Mouse (Mus musculus) MEL (cell line): ENCODE measurements around the gene Gm8797. TPM values are rescaled to one million over a fixed set of nuclear protein-coding genes. Genes with fewer than 3 reads are reported as not detected.
"Not testable (repeated sequence)": the region's sequence is repeated elsewhere in the genome, so short reads cannot be mapped to it uniquely, and the experiment has no call there.

Experiments used
- DNase-seq: peaks from one replicate; pipeline ENCODE4 v3.0.0; 2011; ENCODE audit warnings: low read depth, low spot score
- H3K27ac ChIP-seq: 2 replicates; pipeline ENCODE4 v1.5.1; 2012; ENCODE audit warnings: low read depth, mild to moderate bottlenecking, control low read depth, low read length, moderate library complexity; ENCODE audit not compliant: control insufficient read depth
- H3K27me3 ChIP-seq, 2 experiments: fragments of 150-350 bp in 1 of 2; sonication (generic) in 1 of 2; 2 replicates each; pipeline ENCODE4 v1.6.1; 2012; ENCODE audit warnings: low read length in 2 of 2, mild to moderate bottlenecking in 2 of 2, improper control_type of control experiment in 1 of 2, moderate library complexity in 1 of 2; ENCODE audit not compliant: insufficient read depth in 2 of 2, control insufficient read depth in 1 of 2
- H3K36me3 ChIP-seq, 2 experiments: 2 replicates each; pipeline ENCODE4 v1.6.1; 2012 to 2014; ENCODE audit warnings: low read length in 2 of 2, improper control_type of control experiment in 1 of 2, inconsistent platforms in 1 of 2, mild to moderate bottlenecking in 1 of 2; ENCODE audit not compliant: insufficient read depth in 2 of 2, control insufficient read depth in 1 of 2
- H3K4me1 ChIP-seq, 2 experiments: fragments of 150-350 bp in 1 of 2; sonication (generic) in 1 of 2; 2 replicates each; pipeline ENCODE4 v1.6.1; 2012; ENCODE audit warnings: low read length in 2 of 2, improper control_type of control experiment in 1 of 2, mild to moderate bottlenecking in 1 of 2; ENCODE audit not compliant: insufficient read depth in 2 of 2, control insufficient read depth in 1 of 2
- H3K4me3 ChIP-seq, 2 experiments: fragments of 150-350 bp in 1 of 2; sonication (generic) in 1 of 2; 2 replicates each; pipeline ENCODE4 v1.5.1; 2012; ENCODE audit warnings: low read depth in 2 of 2, low read length in 2 of 2, mild to moderate bottlenecking in 2 of 2, moderate library complexity in 2 of 2, control low read depth in 1 of 2, improper control_type of control experiment in 1 of 2; ENCODE audit not compliant: control insufficient read depth in 1 of 2, insufficient read depth in 1 of 2
- H3K79me2 ChIP-seq: 2 replicates; pipeline ENCODE4 v1.6.1; 2012; ENCODE audit warnings: mild to moderate bottlenecking, low read length, moderate library complexity; ENCODE audit not compliant: control insufficient read depth, poor library complexity, insufficient read depth
- H3K9ac ChIP-seq: 2 replicates; pipeline ENCODE4 v1.6.1; 2012; ENCODE audit warnings: low read depth, mild to moderate bottlenecking, control low read depth, low read length, moderate library complexity; ENCODE audit not compliant: control insufficient read depth, poor library complexity, severe bottlenecking
- H3K9me3 ChIP-seq: fragments of 150-350 bp; sonication (generic); replicated peaks from 2 replicates; pipeline ENCODE4 v1.6.1; 2012; ENCODE audit warnings: mild to moderate bottlenecking, low read length, improper control_type of control experiment, moderate library complexity; ENCODE audit not compliant: insufficient read depth
- BHLHE40 ChIP-seq: IDR thresholded peaks from 2 replicates; pipeline ENCODE4 v1.6.1; 2012; ENCODE audit warnings: low read depth, mild to moderate bottlenecking, inconsistent platforms, low read length, improper control_type of control experiment, borderline replicate concordance
- CHD1 ChIP-seq: IDR thresholded peaks from 2 replicates; pipeline ENCODE4 v1.6.1; 2012; ENCODE audit warnings: low read depth, mild to moderate bottlenecking, inconsistent platforms, low read length, improper control_type of control experiment
- CHD2 ChIP-seq: IDR thresholded peaks from 2 replicates; pipeline ENCODE4 v1.6.1; 2011; ENCODE audit warnings: low read length, improper control_type of control experiment
- E2F4 ChIP-seq: IDR thresholded peaks from 2 replicates; pipeline ENCODE4 v1.6.1; 2011; ENCODE audit warnings: low read depth, low read length, improper control_type of control experiment, borderline replicate concordance
- ELF1 ChIP-seq: IDR thresholded peaks from 2 replicates; pipeline ENCODE4 v1.6.1; 2014; ENCODE audit warnings: low read depth, mild to moderate bottlenecking, inconsistent platforms, low read length, improper control_type of control experiment, moderate library complexity
- GATA1 ChIP-seq: IDR thresholded peaks from 2 replicates; pipeline ENCODE4 v1.6.1; 2011; ENCODE audit warnings: low read depth, low read length, improper control_type of control experiment
- HCFC1 ChIP-seq: IDR thresholded peaks from 2 replicates; pipeline ENCODE4 v1.6.1; 2012; ENCODE audit warnings: low read depth, mild to moderate bottlenecking, inconsistent platforms, low read length, improper control_type of control experiment, moderate library complexity
- JUND ChIP-seq: IDR thresholded peaks from 2 replicates; pipeline ENCODE4 v1.6.1; 2011; ENCODE audit warnings: low read depth, mild to moderate bottlenecking, improper control_type of control experiment, low read length
- MAFK ChIP-seq: IDR thresholded peaks from 2 replicates; pipeline ENCODE4 v1.6.1; 2011; ENCODE audit warnings: low read depth, mild to moderate bottlenecking, low read length, improper control_type of control experiment, borderline replicate concordance
- MAZ ChIP-seq: IDR thresholded peaks from 2 replicates; pipeline ENCODE4 v1.6.1; 2012; ENCODE audit warnings: low read depth, mild to moderate bottlenecking, inconsistent platforms, low read length, improper control_type of control experiment
- MEF2A ChIP-seq: IDR thresholded peaks from 2 replicates; pipeline ENCODE4 v1.6.1; 2014; ENCODE audit warnings: low read depth, mild to moderate bottlenecking, inconsistent platforms, low read length, improper control_type of control experiment; ENCODE audit not compliant: poor library complexity, insufficient replicate concordance, severe bottlenecking; ENCODE audit errors: extremely low read depth
- MXI1 ChIP-seq: IDR thresholded peaks from 2 replicates; pipeline ENCODE4 v1.6.1; 2011; ENCODE audit warnings: mild to moderate bottlenecking, low read depth, low read length, improper control_type of control experiment
- MYB ChIP-seq: IDR thresholded peaks from 2 replicates; pipeline ENCODE4 v1.6.1; 2011; ENCODE audit warnings: mild to moderate bottlenecking, low read depth, low read length, improper control_type of control experiment
- MYC ChIP-seq: IDR thresholded peaks from 2 replicates; pipeline ENCODE4 v1.6.1; 2011; ENCODE audit warnings: low read depth, mild to moderate bottlenecking, low read length, improper control_type of control experiment, moderate library complexity
- NELFE ChIP-seq: IDR thresholded peaks from 2 replicates; pipeline ENCODE4 v1.6.1; 2011; ENCODE audit warnings: low read depth, low read length, improper control_type of control experiment
- NRF1 ChIP-seq: IDR thresholded peaks from 2 replicates; pipeline ENCODE4 v1.6.1; 2014; ENCODE audit warnings: low read depth, mild to moderate bottlenecking, inconsistent platforms, low read length, improper control_type of control experiment, moderate library complexity; ENCODE audit not compliant: poor library complexity, insufficient read depth, severe bottlenecking
- POLR2A ChIP-seq, 2 experiments: IDR thresholded peaks; 2 replicates each; pipeline ENCODE4 v1.6.1; 2011 to 2012; ENCODE audit warnings: low read length in 2 of 2, mild to moderate bottlenecking in 2 of 2, control low read depth in 1 of 2, improper control_type of control experiment in 1 of 2, low read depth in 1 of 2, moderate library complexity in 1 of 2; ENCODE audit not compliant: control insufficient read depth in 1 of 2, insufficient read depth in 1 of 2, poor library complexity in 1 of 2
- POLR2AphosphoS5 ChIP-seq: IDR thresholded peaks from 2 replicates; pipeline ENCODE4 v1.6.1; 2012; ENCODE audit warnings: low read depth, borderline replicate concordance, mild to moderate bottlenecking, inconsistent platforms, low read length, moderate library complexity, mixed read lengths
- RAD21 ChIP-seq: IDR thresholded peaks from 2 replicates; pipeline ENCODE4 v1.6.1; 2011; ENCODE audit warnings: mild to moderate bottlenecking, low read depth, low read length, improper control_type of control experiment
- SMC3 ChIP-seq: IDR thresholded peaks from 2 replicates; pipeline ENCODE4 v1.6.1; 2011; ENCODE audit warnings: low read depth, low read length, improper control_type of control experiment
- TAL1 ChIP-seq: IDR thresholded peaks from 2 replicates; pipeline ENCODE4 v1.6.1; 2012; ENCODE audit warnings: mild to moderate bottlenecking, inconsistent platforms, low read length, moderate library complexity, mixed read lengths
- TBP ChIP-seq: IDR thresholded peaks from 2 replicates; pipeline ENCODE4 v1.8.0; 2011; ENCODE audit warnings: low read depth, low read length, improper control_type of control experiment
- USF1 ChIP-seq: IDR thresholded peaks from 2 replicates; pipeline ENCODE4 v1.6.1; 2014; ENCODE audit warnings: low read depth, mild to moderate bottlenecking, inconsistent platforms, low read length, improper control_type of control experiment, moderate library complexity
- USF2 ChIP-seq, 2 experiments: IDR thresholded peaks; 2 replicates each; pipeline ENCODE4 v1.6.1; 2011 to 2012; ENCODE audit warnings: improper control_type of control experiment in 2 of 2, low read length in 2 of 2, borderline replicate concordance in 1 of 2, inconsistent platforms in 1 of 2, low read depth in 1 of 2, mild to moderate bottlenecking in 1 of 2; ENCODE audit not compliant: insufficient read depth in 1 of 2
- ZC3H11A ChIP-seq: IDR thresholded peaks from 2 replicates; pipeline ENCODE4 v1.6.1; 2012; ENCODE audit warnings: low read depth, mild to moderate bottlenecking, inconsistent platforms, low read length, improper control_type of control experiment
- ZMIZ1 ChIP-seq: IDR thresholded peaks from 2 replicates; pipeline ENCODE4 v1.6.1; 2012; ENCODE audit warnings: low read depth, mild to moderate bottlenecking, inconsistent platforms, low read length, improper control_type of control experiment, moderate library complexity
- ZNF384 ChIP-seq: IDR thresholded peaks from 2 replicates; pipeline ENCODE4 v1.6.1; 2012; ENCODE audit warnings: low read depth, mild to moderate bottlenecking, inconsistent platforms, low read length, improper control_type of control experiment
- polyA plus RNA-seq, 2 experiments: library from polyadenylated mRNA; stranded (reverse) in 1 of 2; unstranded in 1 of 2; fragments of >175 nt in 1 of 2; fragments of >200 nt in 1 of 2; gene quantifications; 2 replicates each; pipeline versions ENCODE4 v1.2.1 to v1.2.4; 2012; ENCODE audit warnings: low replicate concordance in 2 of 2, low read depth in 1 of 2; ENCODE audit not compliant: insufficient read length in 2 of 2, insufficient read depth in 1 of 2, missing spikeins in 1 of 2
- total RNA-seq: library from RNA; depleted of rRNA; stranded (reverse); fragments of 300-350 nt; gene quantifications from 2 replicates; pipeline ENCODE4 v1.2.3, GENCODE M21; 2012; rRNA removed

The Gm8797 gene
- total RNA-seq = 2.9 and 7.4 TPM in 2 replicates
- polyA plus RNA-seq = 100 to 1,000 TPM in 1 of 2 experiments, not detected in 1; 185 TPM

DNA sequence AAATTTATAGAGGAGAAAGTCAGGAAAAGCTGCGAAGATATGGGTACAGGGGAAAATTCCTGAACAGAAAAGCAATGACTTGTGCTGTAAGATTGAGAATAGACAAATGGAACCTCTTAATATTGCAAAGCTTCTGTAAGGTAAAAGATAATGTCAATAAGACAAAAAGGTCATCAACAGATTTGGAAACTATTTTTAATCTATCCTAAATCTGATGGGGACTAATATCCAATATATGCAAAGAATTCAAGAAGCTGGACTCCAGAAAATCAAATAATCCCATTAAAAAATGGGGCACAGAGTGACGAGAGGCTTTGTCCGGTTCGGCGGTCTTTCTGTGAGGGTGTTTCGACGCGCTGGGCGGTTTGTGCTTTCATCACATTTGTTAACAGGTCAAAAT is at the start of gene Gm8797:
TSS of gene Gm8797 (plus strand) at position 301 of the 400 bp plus-strand sequence.
- H3K27me3 ChIP-seq, DNase-seq, H3K79me2 ChIP-seq, H3K9ac ChIP-seq, H3K9me3 ChIP-seq, H3K27ac ChIP-seq, H3K4me3 ChIP-seq, H3K36me3 ChIP-seq, H3K4me1 ChIP-seq: not testable (repeated sequence)

DNA sequence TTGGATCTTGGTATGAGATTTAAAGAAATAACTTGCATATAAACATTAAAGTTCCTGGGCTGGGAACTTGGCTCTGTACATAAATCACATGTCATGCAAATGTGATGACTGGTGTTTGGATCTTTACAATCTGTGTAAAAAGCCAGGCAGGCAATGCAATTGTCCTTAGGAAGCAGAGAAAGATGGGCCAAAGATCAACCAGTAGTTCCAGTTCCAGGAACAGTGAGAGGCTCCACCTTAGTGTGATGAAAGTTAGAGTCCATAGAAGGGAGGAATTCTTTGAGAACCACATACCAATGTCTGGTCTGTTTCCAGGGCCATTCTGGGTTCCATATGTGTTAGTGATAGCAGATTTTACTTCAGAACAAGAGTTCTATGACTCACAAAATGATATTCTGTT is 36.1 kb upstream of the Gm8797 start:
- Histone ChIP-seq H3K9me3 (no peaks in the 10 kb centered on the region), H3K36me3 (no peaks in the 10 kb centered on the region), H3K9ac (no peak overlapping the region), H3K4me3 (no peak overlapping the region), H3K27me3 (no peaks in the 10 kb centered on the region)
- DNase-seq = no peak
- TF ChIP-seq MAFK (no peak), HCFC1 (no peak), NRF1 (no peak), ZC3H11A (no peak), POLR2AphosphoS5 (no peak), USF2 (IDR thresholded peaks at IDR 0.05; ENCODE audit: borderline replicate concordance in 1 of 2, insufficient read depth in 1 of 2, low read depth in 1 of 2, low read length in 2 of 2) (no peak), E2F4 (no peak), ZNF384 (no peak), MXI1 (no peak), JUND (no peak), MYB (no peak), MAZ (no peak), MYC (no peak), CHD1 (no peak), NELFE (no peak)
- TF ChIP-seq, all 39 proteins: peak for 0
- Histone ChIP-seq H3K79me2 (no peaks in the 10 kb centered on the region), H3K4me1 (no peaks in the 10 kb centered on the region), H3K27ac (no peak overlapping the region)

DNA sequence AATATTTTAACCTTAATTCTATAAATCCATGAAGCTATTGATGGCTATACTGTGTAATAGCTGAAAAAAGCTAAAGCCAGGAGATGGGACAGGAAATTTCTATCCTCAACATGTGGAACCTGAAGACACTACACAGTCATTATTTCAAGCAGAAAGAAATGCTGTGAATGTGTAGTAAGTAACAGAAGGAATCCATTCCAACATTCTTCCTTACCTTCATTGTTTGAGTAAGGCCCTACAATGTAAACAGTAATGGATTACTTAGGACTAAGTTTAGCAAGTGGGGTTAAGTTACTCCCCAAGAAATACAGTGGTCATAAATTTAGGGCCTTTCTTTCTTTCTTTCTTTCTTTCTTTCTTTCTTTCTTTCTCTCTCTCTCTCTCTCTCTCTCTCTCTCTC is 17.7 kb upstream of the Gm8797 start:
- H3K4me3 ChIP-seq = no peak overlapping the region
- no peaks in the 10 kb centered on the region for H3K79me2 ChIP-seq
- H3K27ac ChIP-seq = no peak overlapping the region
- H3K9me3 ChIP-seq = no peaks in the 10 kb centered on the region
- DNase-seq = no peak
- no peaks in the 10 kb centered on the region for H3K4me1 ChIP-seq
- no peaks in the 10 kb centered on the region for H3K36me3 ChIP-seq
- no peaks in the 10 kb centered on the region for H3K27me3 ChIP-seq
- no peak overlapping the region for H3K9ac ChIP-seq
- TF ChIP-seq MAZ = no peak
- TF ChIP-seq E2F4 = no peak
- no peak for TF ChIP-seq POLR2AphosphoS5
- no peak for TF ChIP-seq ELF1
- TF ChIP-seq TBP = no peak
- no peak for TF ChIP-seq MEF2A
- TF ChIP-seq MYC = no peak
- no peak for TF ChIP-seq MXI1
- no peak for TF ChIP-seq GATA1
- TF ChIP-seq BHLHE40 = no peak
- TF ChIP-seq USF1 = no peak
- TF ChIP-seq CHD2 = no peak
- no peak for TF ChIP-seq ZMIZ1
- no peak for TF ChIP-seq POLR2A (IDR thresholded peaks at IDR 0.05; ENCODE audit: control insufficient read depth in 1 of 2, insufficient read depth in 1 of 2, low read depth in 1 of 2, low read length in 2 of 2, poor library complexity in 1 of 2)
- no peak for TF ChIP-seq TAL1
- no peak for TF ChIP-seq SMC3
- no peak for TF ChIP-seq RAD21
